Mouse (Mus musculus) stomach, embryonic 15.5 days (tissue): ENCODE measurements around the gene Rfx4. TPM values are rescaled to one million over a fixed set of nuclear protein-coding genes. Genes with fewer than 3 reads are reported as not detected.
A peak's percentile ranks its signal among the peaks of the same experiment; 100 is the strongest.

Experiments
- ATAC-seq: fragments of 200-750 bp; cut with Nextera tagmentation; 2 replicates; pipeline ENCODE4 v1.8.0; 2017; ENCODE audit warnings: low read depth, moderate number of reproducible peaks, moderate TSS enrichment; ENCODE audit not compliant: insufficient read depth, low FRiP score
- H3K27ac ChIP-seq: fragments of 300-500 bp; sonication (generic); 2 replicates; pipeline ENCODE4 v1.5.1; 2015; ENCODE audit warnings: mild to moderate bottlenecking, inconsistent platforms
- H3K27me3 ChIP-seq: fragments of 300-500 bp; sonication (generic); replicated peaks from 2 replicates; pipeline ENCODE4 v1.6.1; 2015; ENCODE audit warnings: inconsistent platforms
- H3K36me3 ChIP-seq: fragments of 300-500 bp; sonication (generic); 2 replicates; pipeline ENCODE4 v1.6.1; 2015; ENCODE audit warnings: inconsistent platforms
- H3K4me1 ChIP-seq: fragments of 300-500 bp; sonication (generic); 2 replicates; pipeline ENCODE4 v1.6.1; 2015; ENCODE audit warnings: inconsistent platforms
- H3K4me2 ChIP-seq: fragments of 300-500 bp; sonication (generic); 2 replicates; pipeline ENCODE4 v1.6.1; 2015; ENCODE audit warnings: mild to moderate bottlenecking, inconsistent platforms
- H3K4me3 ChIP-seq: fragments of 300-500 bp; sonication (generic); replicated peaks from 2 replicates; pipeline ENCODE4 v1.5.1; 2015; ENCODE audit warnings: inconsistent platforms
- H3K9ac ChIP-seq: fragments of 300-500 bp; sonication (generic); 2 replicates; pipeline ENCODE4 v1.6.1; 2015; ENCODE audit warnings: inconsistent platforms
- H3K9me3 ChIP-seq: fragments of 300-500 bp; sonication (generic); 2 replicates; pipeline ENCODE4 v1.6.1; 2016; ENCODE audit warnings: inconsistent platforms
- WGBS: fragments of 180-500 bp; shearing (Covaris S2); methylation state at CpG from one replicate; pipeline ENCODE4 v1.1.7; 2015; 5-methylcytosine and 5-hydroxymethylcytosine counted together
- polyA plus RNA-seq: library from polyadenylated mRNA; unstranded; fragments of >200 nt; fragmentation: Nextera tagmentation; extraction: Ambion mirVana; gene quantifications from 2 replicates; pipeline ENCODE4 v1.2.1, GENCODE M21; 2015

Rfx4 gene
- polyA plus RNA-seq, 1 experiment from 2014 or later, result 0.08 TPM

DNA sequence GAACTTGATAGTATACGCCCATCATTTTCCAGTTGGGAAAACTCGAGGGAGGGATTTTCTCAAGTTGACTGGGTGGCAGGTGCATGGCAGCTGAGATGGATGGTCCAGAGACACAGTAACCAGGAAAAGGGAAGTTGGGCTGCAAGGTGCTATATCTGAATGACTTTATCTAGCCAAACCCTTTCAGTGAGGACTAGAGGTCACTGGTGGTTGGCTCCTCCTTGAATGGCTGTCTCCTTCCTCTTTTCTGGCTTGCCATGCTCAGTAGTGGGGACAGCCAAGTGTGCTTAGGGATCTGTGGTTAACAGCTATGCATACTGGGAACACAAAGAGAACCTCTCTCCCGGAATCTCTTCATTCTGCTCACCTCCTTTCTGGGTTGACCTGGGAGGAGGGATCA lies 64.4 kb downstream of the Rfx4 start:
- ATAC-seq, result no peak
- H3K4me3 ChIP-seq, result no peak overlapping the region
- H3K4me2 ChIP-seq, result no peak overlapping the region
- no peak overlapping the region for H3K9ac ChIP-seq
- WGBS, result 50% methylated on average over 3 of the region's 3 CpGs
- H3K4me1 ChIP-seq, result 0 out of 2 replicates have a peak, but pooled peaks cover 5% of the 10 kb centered on the region
- H3K36me3 ChIP-seq, result no peaks in the 10 kb centered on the region
- no peaks in the 10 kb centered on the region for H3K27me3 ChIP-seq
- H3K9me3 ChIP-seq, result no peaks in the 10 kb centered on the region
- H3K27ac ChIP-seq, result no peak overlapping the region

- 35% methylated on average over 9 of the region's 9 CpGs for WGBS
Measured at GRCm38 (mm10) chr10:84822741-84823151, 66.9 kb downstream of the Rfx4 start.

GRCm38 (mm10) chr10:84823621-84824020 lies 67.8 kb downstream of the Rfx4 start:
- Histone ChIP-seq H3K27ac (no peak overlapping the region), H3K36me3 (no peaks in the 10 kb centered on the region), H3K4me1 (0 out of 2 replicates have a peak, but pooled peaks cover 5% of the 10 kb centered on the region), H3K9me3 (no peaks in the 10 kb centered on the region), H3K27me3 (no peaks in the 10 kb centered on the region), H3K9ac (no peak overlapping the region), H3K4me3 (no peak overlapping the region), H3K4me2 (no peak overlapping the region)
- no peak for ATAC-seq
- WGBS, result 57% methylated on average over 4 of the region's 4 CpGs

More at GRCm38 (mm10) chr10:84822741-84823151, 66.9 kb downstream of the Rfx4 start:
- ATAC-seq, result no peak
- H3K27ac ChIP-seq, result no peak overlapping the region
- H3K9ac ChIP-seq, result no peak overlapping the region
- no peaks in the 10 kb centered on the region for H3K27me3 ChIP-seq
- no peaks in the 10 kb centered on the region for H3K36me3 ChIP-seq
- H3K4me3 ChIP-seq, result no peak overlapping the region
- H3K4me1 ChIP-seq, result 0 out of 2 replicates have a peak, but pooled peaks cover 5% of the 10 kb centered on the region
- no peaks in the 10 kb centered on the region for H3K9me3 ChIP-seq
- no peak overlapping the region for H3K4me2 ChIP-seq

DNA sequence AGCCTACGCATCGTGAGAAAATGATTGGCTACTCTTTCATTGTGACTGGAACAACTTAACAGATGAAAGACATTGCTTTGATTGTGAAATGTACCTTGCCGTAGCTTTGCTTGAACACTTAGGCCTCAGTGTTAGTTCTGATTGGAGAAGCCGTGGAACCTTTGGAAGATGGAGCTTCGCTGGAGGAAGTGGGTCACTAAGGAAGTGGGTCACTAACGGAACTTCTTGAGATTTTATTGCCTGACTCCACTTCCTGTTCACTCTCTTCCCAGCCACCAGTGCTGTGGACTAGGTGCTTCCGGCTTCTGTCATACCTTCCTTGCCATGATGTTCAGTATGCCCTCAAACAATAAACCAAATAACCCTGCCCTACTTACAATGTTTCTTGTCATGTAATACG lies 73.1 kb downstream of the Rfx4 start:
- H3K4me1 ChIP-seq, result no peaks in the 10 kb centered on the region
- 74% methylated on average over 8 of the region's 8 CpGs for WGBS
- H3K9me3 ChIP-seq, result no peaks in the 10 kb centered on the region
- H3K9ac ChIP-seq, result no peak overlapping the region
- no peak overlapping the region for H3K27ac ChIP-seq
- H3K4me2 ChIP-seq, result no peak overlapping the region
- H3K36me3 ChIP-seq, result no peaks in the 10 kb centered on the region
- no peak for ATAC-seq
- H3K4me3 ChIP-seq, result no peak overlapping the region
- H3K27me3 ChIP-seq, result no peaks in the 10 kb centered on the region

GRCm38 (mm10) chr10:84835596-84835995 lies 79.7 kb downstream of the Rfx4 start:
- no peaks in the 10 kb centered on the region for H3K9me3 ChIP-seq
- H3K36me3 ChIP-seq, result no peaks in the 10 kb centered on the region
- H3K9ac ChIP-seq, result no peak overlapping the region
- H3K27ac ChIP-seq, result no peak overlapping the region
- no peaks in the 10 kb centered on the region for H3K4me1 ChIP-seq
- no peak for ATAC-seq
- H3K27me3 ChIP-seq, result no peaks in the 10 kb centered on the region
- H3K4me2 ChIP-seq, result no peak overlapping the region
- H3K4me3 ChIP-seq, result no peak overlapping the region
- 60% methylated on average over 6 of the region's 6 CpGs for WGBS

GRCm38 (mm10) chr10:84836104-84836503 lies 80.2 kb downstream of the Rfx4 start:
- H3K4me3 ChIP-seq, result no peak overlapping the region
- no peak overlapping the region for H3K9ac ChIP-seq
- no peaks in the 10 kb centered on the region for H3K36me3 ChIP-seq
- H3K4me1 ChIP-seq, result no peaks in the 10 kb centered on the region
- H3K27ac ChIP-seq, result no peak overlapping the region
- no peaks in the 10 kb centered on the region for H3K9me3 ChIP-seq
- H3K4me2 ChIP-seq, result no peak overlapping the region
- H3K27me3 ChIP-seq, result no peaks in the 10 kb centered on the region
- WGBS, result 10% methylated on average over 4 of the region's 4 CpGs
- no peak; the same call in 1 of the 2 replicates for ATAC-seq

DNA sequence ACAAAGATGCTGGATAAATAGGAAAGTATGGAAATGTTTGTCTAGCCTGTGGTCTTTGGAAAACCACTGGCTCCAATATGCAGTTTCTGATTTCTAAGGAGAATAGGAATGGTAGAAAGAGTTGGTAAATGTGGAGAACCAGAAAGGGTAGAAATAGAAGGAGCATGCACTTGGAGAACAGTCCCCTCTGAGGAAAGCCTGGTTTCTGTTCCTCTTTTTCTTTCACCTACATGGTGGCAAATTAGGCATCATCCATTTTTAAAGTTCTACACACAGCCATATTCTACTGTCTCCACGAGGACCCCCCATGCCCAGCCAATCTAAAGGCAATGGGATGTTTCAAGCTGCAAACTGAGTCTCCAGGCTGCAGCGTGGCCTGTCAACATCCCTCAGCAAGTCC lies 81.5 kb downstream of the Rfx4 start:
- Histone ChIP-seq H3K27ac (no peak overlapping the region), H3K27me3 (no peaks in the 10 kb centered on the region), H3K4me1 (no peaks in the 10 kb centered on the region), H3K4me3 (no peak overlapping the region), H3K4me2 (no peak overlapping the region), H3K9ac (no peak overlapping the region), H3K36me3 (no peaks in the 10 kb centered on the region), H3K9me3 (no peaks in the 10 kb centered on the region)
- no peak for ATAC-seq
- 74% methylated on average over 2 of the region's 2 CpGs for WGBS

DNA sequence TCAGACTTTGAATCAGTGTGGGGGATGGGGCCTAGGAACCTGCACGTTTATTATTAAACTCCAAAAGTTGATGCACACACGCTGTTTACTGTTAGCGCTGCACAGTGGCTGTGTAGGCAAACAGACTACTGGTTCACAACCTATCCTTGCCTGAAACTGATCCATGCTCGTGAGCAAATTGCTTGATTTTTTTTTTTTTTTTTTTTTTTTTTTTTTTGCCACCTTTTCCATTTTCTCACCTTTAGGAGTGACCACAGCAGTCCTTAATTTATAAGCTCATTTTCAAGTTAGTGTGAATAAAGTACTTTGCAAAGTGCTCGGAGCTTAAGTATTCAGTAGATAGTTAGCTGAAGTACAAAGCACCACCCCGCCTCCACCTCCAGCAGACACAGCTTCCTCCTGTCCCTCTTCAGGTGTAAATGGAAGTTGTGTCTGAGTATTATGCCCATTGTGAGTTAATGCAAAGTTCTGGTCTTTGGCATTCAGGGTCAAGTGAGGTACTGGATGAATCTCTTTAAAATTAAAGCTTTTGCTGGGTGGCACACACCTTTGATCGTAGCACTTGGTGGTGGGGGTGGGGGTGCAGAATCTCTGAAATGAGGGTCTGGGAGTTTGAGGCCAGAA lies 83.1 kb downstream of the Rfx4 start:
- no peaks in the 10 kb centered on the region for H3K9me3 ChIP-seq
- H3K4me2 ChIP-seq, result no peak overlapping the region
- no peaks in the 10 kb centered on the region for H3K36me3 ChIP-seq
- H3K27me3 ChIP-seq, result no peaks in the 10 kb centered on the region
- H3K9ac ChIP-seq, result no peak overlapping the region
- H3K4me3 ChIP-seq, result no peak overlapping the region
- no peak overlapping the region for H3K27ac ChIP-seq
- WGBS, result 62% methylated on average over 7 of the region's 7 CpGs
- no peak for ATAC-seq
- H3K4me1 ChIP-seq, result no peaks in the 10 kb centered on the region

GRCm38 (mm10) chr10:84846638-84847037 lies 90.8 kb downstream of the Rfx4 start:
- WGBS, result 62% methylated on average over 5 of the region's 5 CpGs
- H3K27me3 ChIP-seq, result no peaks in the 10 kb centered on the region
- no peak overlapping the region for H3K9ac ChIP-seq
- no peak for ATAC-seq
- H3K4me3 ChIP-seq, result no peak overlapping the region
- H3K4me2 ChIP-seq, result no peak overlapping the region
- no peak overlapping the region for H3K27ac ChIP-seq
- H3K4me1 ChIP-seq, result no peaks in the 10 kb centered on the region
- no peaks in the 10 kb centered on the region for H3K36me3 ChIP-seq
- no peaks in the 10 kb centered on the region for H3K9me3 ChIP-seq

- 43% methylated on average over 12 of the region's 12 CpGs for WGBS
Measured at GRCm38 (mm10) chr10:84851981-84852979, 96.4 kb downstream of the Rfx4 start.

GRCm38 (mm10) chr10:84854059-84854458 lies 98.2 kb downstream of the Rfx4 start:
- peaks cover 5% of the 10 kb centered on the region; the same call in 1 of the 2 replicates for H3K4me1 ChIP-seq
- 85% methylated on average over 8 of the region's 8 CpGs for WGBS
- no peak for ATAC-seq
- H3K4me3 ChIP-seq, result no peak overlapping the region
- H3K9me3 ChIP-seq, result no peaks in the 10 kb centered on the region
- no peaks in the 10 kb centered on the region for H3K36me3 ChIP-seq
- no peaks in the 10 kb centered on the region for H3K27me3 ChIP-seq
- no peak overlapping the region for H3K4me2 ChIP-seq
- no peak overlapping the region for H3K9ac ChIP-seq
- no peak overlapping the region for H3K27ac ChIP-seq

More at GRCm38 (mm10) chr10:84851981-84852979, 96.4 kb downstream of the Rfx4 start:
- H3K27ac ChIP-seq, result peak overlapping the region; percentile 26; the same call in 1 of the 2 replicates
- no peaks in the 10 kb centered on the region for H3K27me3 ChIP-seq
- H3K9me3 ChIP-seq, result no peaks in the 10 kb centered on the region
- ATAC-seq, result peak; percentile 58; the same call in 1 of the 2 replicates
- H3K36me3 ChIP-seq, result no peaks in the 10 kb centered on the region
- H3K9ac ChIP-seq, result no peak overlapping the region
- H3K4me3 ChIP-seq, result no peak overlapping the region
- H3K4me1 ChIP-seq, result peaks cover 5% of the 10 kb centered on the region; the same call in 1 of the 2 replicates
- 0 out of 2 replicates have a peak overlapping the region, but pooled peaks have one; percentile 2 for H3K4me2 ChIP-seq

DNA sequence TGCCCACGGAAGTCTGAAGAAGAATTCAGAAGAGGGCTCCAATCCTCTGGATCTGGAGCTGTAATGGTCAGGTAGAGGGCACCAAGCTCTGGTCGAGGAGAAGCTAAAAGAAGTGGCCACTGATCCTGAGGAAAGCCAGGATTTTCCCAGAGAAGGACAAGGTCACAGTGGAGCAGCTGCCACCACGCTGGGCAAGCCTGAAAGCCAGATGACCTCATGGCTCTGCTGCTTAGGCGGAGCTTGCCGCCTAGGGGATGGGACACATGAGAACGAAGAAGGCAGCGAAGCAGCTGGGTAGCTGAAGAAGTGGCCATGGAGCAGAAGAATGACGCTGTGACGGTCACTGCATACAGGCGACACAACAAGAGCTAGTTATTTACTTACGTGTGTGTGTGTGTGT lies 99.6 kb downstream of the Rfx4 start:
- Histone ChIP-seq H3K9me3 (no peaks in the 10 kb centered on the region), H3K36me3 (no peaks in the 10 kb centered on the region), H3K4me1 (peaks cover 5% of the 10 kb centered on the region; the same call in 1 of the 2 replicates), H3K4me2 (no peak overlapping the region), H3K27me3 (no peaks in the 10 kb centered on the region), H3K27ac (no peak overlapping the region), H3K9ac (no peak overlapping the region), H3K4me3 (no peak overlapping the region)
- no peak for ATAC-seq
- WGBS, result 75% methylated on average over 11 of the region's 11 CpGs
